In the genomic region with DNA sequence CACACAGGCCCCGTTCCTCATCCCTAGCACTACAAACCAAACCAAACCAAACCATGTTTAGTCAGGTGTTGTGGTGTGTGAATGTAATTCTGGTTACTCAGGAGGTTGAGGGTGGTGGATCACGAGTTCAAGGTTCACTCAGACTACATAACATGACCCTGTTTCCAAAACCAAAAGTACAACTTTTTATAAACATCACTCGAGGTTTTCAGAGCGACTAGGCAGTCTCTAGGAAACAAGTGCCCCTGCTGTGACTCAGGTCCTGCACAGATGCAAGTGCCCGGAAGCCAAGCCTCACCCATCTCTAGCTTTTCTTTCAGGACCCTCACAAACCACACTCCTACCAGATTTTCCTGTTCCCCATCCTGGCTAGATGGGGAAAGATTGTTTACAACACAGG, we compare ENCODE assay signal across 34 mouse cellular contexts. TPM values are rescaled to one million over a fixed set of nuclear protein-coding genes. Genes with fewer than 3 reads are reported as not detected.
DNase-seq lines count a peak whose midpoint lies in the region; ATAC-seq and TF ChIP-seq lines count a peak whose summit lies in the region.
"Had no signal": no experiment of that assay in that cellular context is flagged by ENCODE, and none has a peak within 500 bp of the region (broad histone marks: within the 10 kb centered on the region; RNA-seq: fewer than 3 reads in every experiment).

No protein-coding gene starts in this region.

- H3K27ac ChIP-seq in left cerebral cortex, adult 2 months, result peak overlapping the region; percentile 36; the same call in 1 of the 2 replicates
- no peak overlapping the region for H3K27ac ChIP-seq in intestine, postnatal 0 days (ENCODE audit: low read depth, low read length)
- H3K27ac ChIP-seq: embryonic facial prominence, embryonic 12.5 days; embryonic facial prominence, embryonic 15.5 days; gastrocnemius, adult 2 months; heart, adult 2 months; heart, embryonic 10.5 days; heart, embryonic 13.5 days; hindbrain, embryonic 14.5 days; hindbrain, postnatal 0 days; intestine, embryonic 15.5 days had no signal

- no peak overlapping the region for H3K4me2 ChIP-seq in intestine, postnatal 0 days (replicated peaks; ENCODE audit: low read depth)
- H3K4me2 ChIP-seq: embryonic facial prominence, embryonic 12.5 days; embryonic facial prominence, embryonic 15.5 days; heart, embryonic 13.5 days; hindbrain, embryonic 14.5 days; intestine, embryonic 15.5 days had no signal

- no peaks in the 10 kb centered on the region for H3K36me3 ChIP-seq in intestine, postnatal 0 days (ENCODE audit: control insufficient read depth, insufficient read depth)
- H3K36me3 ChIP-seq: embryonic facial prominence, embryonic 12.5 days; embryonic facial prominence, embryonic 15.5 days; G1E; heart, embryonic 10.5 days; heart, embryonic 13.5 days; intestine, embryonic 15.5 days had no signal

- no peaks in the 10 kb centered on the region for H3K4me1 ChIP-seq in intestine, postnatal 0 days (replicated peaks; ENCODE audit: control insufficient read depth, insufficient read depth, low read length)
- H3K4me1 ChIP-seq: embryonic facial prominence, embryonic 12.5 days; embryonic facial prominence, embryonic 15.5 days; heart, embryonic 10.5 days; heart, embryonic 13.5 days; intestine, embryonic 15.5 days had no signal

- DNase-seq in left cerebral cortex, adult 2 months (ENCODE audit: extremely low spot score in 1 of 2, low spot score in 2 of 2), result no peak
- no peak for DNase-seq in left cerebral cortex, postnatal 10 days (ENCODE audit: extremely low spot score in 1 of 2, low spot score in 2 of 2)
- DNase-seq in CD4-positive, CD25-positive, alpha-beta regulatory T cell, adult 2 months (ENCODE audit: low read depth, low spot score), result peak; percentile 19
- peak; percentile 77 for DNase-seq in induced T-regulatory cell, adult 2 months (ENCODE audit: low read depth)
- no peak for DNase-seq in c-Kit-positive CD71-positive TER-119-positive erythroid progenitor cells, embryonic 14.5 days (ENCODE audit: low spot score)
- no peak for DNase-seq in adrenal gland, postnatal 10 days
- DNase-seq: adrenal gland, adult 2 months; adrenal gland, postnatal 25 days; B cell, adult 2 months; cerebellum, adult 2 months; cerebellum, adult 9-11 months; cerebellum, postnatal 25 days; forebrain, postnatal 0 days; gastrocnemius, adult 2 months; gastrocnemius, postnatal 25 days; heart, adult 2 months; heart, postnatal 14 days; heart, postnatal 4 days had no signal

- intact Hi-C loops in left cerebral cortex, adult 2 months (cut with DNase I), result no loop called here
- intact Hi-C loops in left cerebral cortex, postnatal 10 days (cut with DNase I), result no loop called here

- no peak for ATAC-seq in intestine, postnatal 0 days
- ATAC-seq: forebrain, embryonic 14.5 days; forebrain, postnatal 0 days; hindbrain, postnatal 0 days; intestine, embryonic 15.5 days; Patski had no signal

- no peaks in the 10 kb centered on the region for H3K9me3 ChIP-seq in intestine, postnatal 0 days (ENCODE audit: control insufficient read depth)
- H3K9me3 ChIP-seq: embryonic facial prominence, embryonic 12.5 days; embryonic facial prominence, embryonic 15.5 days; G1E; heart, embryonic 10.5 days; heart, embryonic 13.5 days; intestine, embryonic 15.5 days had no signal

- 68% methylated on average over 5 of the region's 5 CpGs for WGBS in intestine, postnatal 0 days

- no peaks in the 10 kb centered on the region for H3K27me3 ChIP-seq in intestine, postnatal 0 days (replicated peaks; ENCODE audit: control insufficient read depth, insufficient read depth, low read length)
- H3K27me3 ChIP-seq: CH12.LX; embryonic facial prominence, embryonic 12.5 days; intestine, embryonic 15.5 days had no signal

- no peak for TF ChIP-seq CTCF in left cerebral cortex, adult 2 months (IDR thresholded peaks at IDR 0.05)
- TF ChIP-seq CTCF in intestine, postnatal 0 days (IDR thresholded peaks at IDR 0.05; ENCODE audit: low read depth), result no peak

- no peak overlapping the region for H3K9ac ChIP-seq in intestine, postnatal 0 days (ENCODE audit: low read depth, low read length)
- H3K9ac ChIP-seq: embryonic facial prominence, embryonic 12.5 days; embryonic facial prominence, embryonic 15.5 days; forebrain, postnatal 0 days; heart, embryonic 13.5 days; hindbrain, embryonic 14.5 days; intestine, embryonic 15.5 days had no signal

- H3K4me3 ChIP-seq in left cerebral cortex, adult 2 months, result no peak overlapping the region
- no peak overlapping the region for H3K4me3 ChIP-seq in intestine, postnatal 0 days (ENCODE audit: low read depth, low read length)
- H3K4me3 ChIP-seq: embryonic facial prominence, embryonic 12.5 days; embryonic facial prominence, embryonic 15.5 days; gastrocnemius, adult 2 months; heart, adult 2 months; heart, embryonic 10.5 days; heart, embryonic 13.5 days; intestine, embryonic 15.5 days had no signal

RNA-seq across cellular contexts. Expression of a gene that starts 29.6 kb away (rescaled TPM):
- total RNA-seq in left cerebral cortex, adult 2 months (2021), result under 1 TPM in 1 of 2 experiments, not detected in 1; 0.30 TPM
- not detected for total RNA-seq in left cerebral cortex, postnatal 10 days (2021)
- polyA plus RNA-seq in intestine, postnatal 0 days (2015; fragmentation: Nextera tagmentation; extraction: Ambion mirVana), result not detected in 2 replicates
- not detected for total RNA-seq in adrenal gland, postnatal 10 days (2021)
- total RNA-seq: adrenal gland, postnatal 25 days; CH12.LX; forebrain, postnatal 0 days; G1E; gastrocnemius, adult 2 months; gastrocnemius, postnatal 25 days; heart, postnatal 14 days; heart, postnatal 4 days had no signal
- polyA plus RNA-seq: forebrain, embryonic 11.5 days; forebrain, embryonic 14.5 days; forebrain, postnatal 0 days; G1E; heart, adult 2 months; hindbrain, embryonic 11.5 days; hindbrain, embryonic 14.5 days; hindbrain, postnatal 0 days; Patski had no signal

RNA-seq across cellular contexts. Expression of a gene that starts 29.8 kb away (rescaled TPM):
- not detected for total RNA-seq in left cerebral cortex, adult 2 months (2021)
- not detected for total RNA-seq in left cerebral cortex, postnatal 10 days (2021)
- not detected in 2 replicates for polyA plus RNA-seq in intestine, postnatal 0 days (2015; fragmentation: Nextera tagmentation; extraction: Ambion mirVana)
- total RNA-seq in adrenal gland, postnatal 10 days (2021), result not detected
- total RNA-seq: adrenal gland, adult 2 months; adrenal gland, postnatal 25 days; CH12.LX; common myeloid progenitor, adult 5-6 weeks; forebrain, postnatal 0 days; G1E; gastrocnemius, adult 2 months; gastrocnemius, postnatal 25 days; heart, postnatal 14 days; heart, postnatal 4 days; hindbrain, postnatal 0 days had no signal
- polyA plus RNA-seq: adrenal gland, adult 2 months; forebrain, embryonic 11.5 days; forebrain, embryonic 14.5 days; forebrain, postnatal 0 days; frontal cortex, adult 2 months; G1E; heart, adult 2 months; hindbrain, embryonic 11.5 days; hindbrain, embryonic 14.5 days; intestine, embryonic 15.5 days had no signal

RNA-seq across cellular contexts. Expression of a gene that starts 30.6 kb away (rescaled TPM):
- total RNA-seq in left cerebral cortex, adult 2 months (2021), result not detected
- total RNA-seq in left cerebral cortex, postnatal 10 days (2021), result not detected
- 1.0 and 1.1 TPM in 2 replicates for polyA plus RNA-seq in intestine, postnatal 0 days (2015; fragmentation: Nextera tagmentation; extraction: Ambion mirVana)
- under 1 TPM; 0.63 to 0.67 TPM for total RNA-seq in adrenal gland, postnatal 10 days (2021)
- total RNA-seq: adrenal gland, postnatal 25 days; CH12.LX; G1E; gastrocnemius, adult 2 months; heart, adult 2 months; heart, postnatal 14 days had no signal
- polyA plus RNA-seq: embryonic facial prominence, embryonic 12.5 days; G1E; heart, embryonic 10.5 days; hindbrain, embryonic 14.5 days; Patski had no signal

Comparison
In these comparisons a context has a peak if more than half of its experiments do, and no peak if none do; other contexts are left out.
1. DNase-seq: peak in CD4-positive, CD25-positive, alpha-beta regulatory T cell, adult 2 months (single experiment) and induced T-regulatory cell, adult 2 months (single experiment); none in left cerebral cortex, adult 2 months (0 of 2), left cerebral cortex, postnatal 10 days (0 of 2), c-Kit-positive CD71-positive TER-119-positive erythroid progenitor cells, embryonic 14.5 days (single experiment) and adrenal gland, postnatal 10 days (single experiment).